Mouse (Mus musculus) cerebellum, postnatal 10 days (tissue): ENCODE measurements at regions not wholly inside any gene's neighbourhood (a gene's known extent, or its start where the extent isn't known, plus 50 kb on each side); places are given as distances from the start of the nearest gene placed in this dataset.

ENCODE experiments used
- DNase-seq, 2 experiments: peaks; one replicate each; pipeline ENCODE4 v3.0.0; 2021; ENCODE audit warnings: mixed read lengths in 2 of 2

GRCm38 (mm10) chr9:120677216-120677615 is 106.0 kb downstream of the Rpl14 start:
- DNase-seq, result no peak

GRCm38 (mm10) chr9:120679822-120680426 is 108.7 kb downstream of the Rpl14 start:
- DNase-seq, result no peak

GRCm38 (mm10) chr9:120681404-120681803 is 110.2 kb downstream of the Rpl14 start:
- no peak for DNase-seq

GRCm38 (mm10) chr9:120685961-120686360 is 114.7 kb downstream of the Rpl14 start:
- DNase-seq, result no peak

- no peak for DNase-seq
Observed at GRCm38 (mm10) chr9:120689025-120689424, 117.8 kb downstream of the Rpl14 start.

- DNase-seq, result no peak
Observed at GRCm38 (mm10) chr9:120690510-120690909, 119.3 kb downstream of the Rpl14 start.

GRCm38 (mm10) chr9:120690961-120691941 is 120.0 kb downstream of the Rpl14 start:
- DNase-seq, result peak; percentile 76 to 82

GRCm38 (mm10) chr9:120691971-120692401 is 120.7 kb downstream of the Rpl14 start:
- no peak for DNase-seq

GRCm38 (mm10) chr9:120694457-120694856 is 123.2 kb downstream of the Rpl14 start:
- peak in 1 of 2 experiments; percentile 52 for DNase-seq

- no peak for DNase-seq
Observed at GRCm38 (mm10) chr9:120695966-120696365, 124.7 kb downstream of the Rpl14 start.

- peak; percentile 89 to 94 for DNase-seq
Observed at GRCm38 (mm10) chr9:120697749-120698148, 126.5 kb downstream of the Rpl14 start.

- DNase-seq, result no peak
Observed at GRCm38 (mm10) chr9:120699781-120700180, 128.5 kb downstream of the Rpl14 start.

GRCm38 (mm10) chr9:120702836-120703235 is 131.6 kb downstream of the Rpl14 start:
- no peak for DNase-seq

GRCm38 (mm10) chr9:120703291-120703930 is 132.2 kb downstream of the Rpl14 start:
- peak; percentile 72 to 75 for DNase-seq

- DNase-seq, result peak in 1 of 2 experiments; percentile 28
Observed at GRCm38 (mm10) chr9:120706562-120707198, 135.4 kb downstream of the Rpl14 start.

GRCm38 (mm10) chr9:120708507-120708906 is 137.3 kb downstream of the Rpl14 start:
- no peak for DNase-seq

- DNase-seq, result no peak
Observed at GRCm38 (mm10) chr9:120709146-120709655, 138.0 kb downstream of the Rpl14 start.

- DNase-seq, result no peak
Observed at GRCm38 (mm10) chr9:120712987-120713386, 141.7 kb downstream of the Rpl14 start.

GRCm38 (mm10) chr9:120715665-120716121 is 144.4 kb downstream of the Rpl14 start:
- DNase-seq, result no peak

- DNase-seq, result no peak
Observed at GRCm38 (mm10) chr9:120718812-120719211, 147.6 kb downstream of the Rpl14 start.

- DNase-seq, result no peak
Observed at GRCm38 (mm10) chr9:120721451-120722123, 150.3 kb downstream of the Rpl14 start.

GRCm38 (mm10) chr9:120723026-120723425 is 151.8 kb downstream of the Rpl14 start:
- peak in 1 of 2 experiments; percentile 38 for DNase-seq
